Mouse (Mus musculus) monocyte, adult 2 months (primary cell): ENCODE data around the gene Rassf8.

Experiments
- DNase-seq, 2 experiments: peaks; one replicate each; pipeline ENCODE4 v3.0.0; 2022; ENCODE audit warnings: low spot score in 2 of 2, low read depth in 1 of 2

Rassf8 gene

GRCm38 (mm10) chr6:145776241-145776640 is 29.7 kb downstream of the Rassf8 start:
- no peak for DNase-seq

GRCm38 (mm10) chr6:145779383-145779782 is 32.8 kb downstream of the Rassf8 start:
- DNase-seq = no peak

- no peak for DNase-seq
Observed at GRCm38 (mm10) chr6:145780180-145780802, 33.7 kb downstream of the Rassf8 start.

- no peak for DNase-seq
Observed at GRCm38 (mm10) chr6:145781256-145781655, 34.7 kb downstream of the Rassf8 start.

GRCm38 (mm10) chr6:145781966-145782365 is 35.4 kb downstream of the Rassf8 start:
- DNase-seq = no peak

GRCm38 (mm10) chr6:145787311-145787710 is 40.8 kb downstream of the Rassf8 start:
- DNase-seq = no peak

- no peak for DNase-seq
Observed at GRCm38 (mm10) chr6:145789738-145790137, 43.2 kb downstream of the Rassf8 start.

- no peak for DNase-seq
Observed at GRCm38 (mm10) chr6:145792373-145792772, 45.8 kb downstream of the Rassf8 start.

- no peak for DNase-seq
Observed at GRCm38 (mm10) chr6:145793109-145793593, 46.6 kb downstream of the Rassf8 start.

- no peak for DNase-seq
Observed at GRCm38 (mm10) chr6:145794671-145795070, 48.1 kb downstream of the Rassf8 start.

GRCm38 (mm10) chr6:145796191-145797023 is 49.9 kb downstream of the Rassf8 start:
- DNase-seq = no peak

GRCm38 (mm10) chr6:145797692-145798091 is 51.1 kb downstream of the Rassf8 start:
- DNase-seq = no peak

- no peak for DNase-seq
Observed at GRCm38 (mm10) chr6:145801796-145802488, 55.4 kb downstream of the Rassf8 start.

- DNase-seq = peak in 1 of 2 experiments; percentile 22
Observed at GRCm38 (mm10) chr6:145802881-145803280, 56.3 kb downstream of the Rassf8 start.

GRCm38 (mm10) chr6:145804276-145804675 is 57.7 kb downstream of the Rassf8 start:
- DNase-seq = no peak

GRCm38 (mm10) chr6:145806784-145807183 is 60.2 kb downstream of the Rassf8 start:
- DNase-seq = no peak

GRCm38 (mm10) chr6:145807929-145808328 is 61.4 kb downstream of the Rassf8 start:
- no peak for DNase-seq

GRCm38 (mm10) chr6:145809566-145809965 is 63.0 kb downstream of the Rassf8 start:
- DNase-seq = no peak

GRCm38 (mm10) chr6:145810015-145810414 is 63.5 kb downstream of the Rassf8 start:
- DNase-seq = no peak

- DNase-seq = no peak
Observed at GRCm38 (mm10) chr6:145811174-145811573, 64.6 kb downstream of the Rassf8 start.

GRCm38 (mm10) chr6:145815200-145815599 is 68.7 kb downstream of the Rassf8 start:
- no peak for DNase-seq

GRCm38 (mm10) chr6:145819151-145819550 is 72.6 kb downstream of the Rassf8 start:
- DNase-seq = no peak
